In genomic region chr2:174328358-174328905, GRCm38 (mm10) we compare ENCODE assay signal across 8 mouse cellular contexts. TPM values are rescaled to one million over a fixed set of nuclear protein-coding genes. Genes with fewer than 3 reads are reported as not detected.
DNase-seq lines count a peak whose midpoint lies in the region; ATAC-seq and TF ChIP-seq lines count a peak whose summit lies in the region.

No protein-coding gene starts in this region.

- H3K27me3 ChIP-seq in lung, postnatal 0 days (replicated peaks; ENCODE audit: insufficient read depth, low read length): no peaks in the 10 kb centered on the region
- H3K27me3 ChIP-seq in hindbrain, embryonic 11.5 days (ENCODE audit: control insufficient read depth, insufficient read depth, low read length): 0 out of 2 replicates have a peak, but pooled peaks cover 3% of the 10 kb centered on the region
- peaks cover 13% of the 10 kb centered on the region; the same call in 1 of the 2 replicates for H3K27me3 ChIP-seq in midbrain, embryonic 12.5 days

- TF ChIP-seq CTCF in lung, postnatal 0 days (IDR thresholded peaks at IDR 0.05): no peak

- peak overlapping the region; percentile 69 for H3K4me2 ChIP-seq in lung, postnatal 0 days (replicated peaks; ENCODE audit: low read depth, low read length)
- H3K4me2 ChIP-seq in hindbrain, embryonic 11.5 days (replicated peaks; ENCODE audit: low read depth, low read length): peak overlapping the region; percentile 56
- H3K4me2 ChIP-seq in midbrain, embryonic 12.5 days (replicated peaks): peak overlapping the region; percentile 68

- peak overlapping the region; percentile 100 for H3K4me3 ChIP-seq in lung, postnatal 0 days (ENCODE audit: low read depth, low read length)
- H3K4me3 ChIP-seq in hindbrain, embryonic 11.5 days (ENCODE audit: low read depth, low read length): peak overlapping the region; percentile 95
- H3K4me3 ChIP-seq in midbrain, embryonic 12.5 days: peak overlapping the region; percentile 95

- H3K4me1 ChIP-seq in lung, postnatal 0 days (ENCODE audit: insufficient read depth, low read depth, low read length): peaks cover 10% of the 10 kb centered on the region; the same call in 1 of the 2 replicates
- H3K4me1 ChIP-seq in hindbrain, embryonic 11.5 days (replicated peaks; ENCODE audit: control insufficient read depth, insufficient read depth, low read length): 0 out of 2 replicates have a peak, but pooled peaks cover under 1% of the 10 kb centered on the region
- H3K4me1 ChIP-seq in midbrain, embryonic 12.5 days: peaks cover 32% of the 10 kb centered on the region

- intact Hi-C loops in left cerebral cortex, postnatal 14 days (cut with DNase I): no loop called here

- TF ChIP-seq EP300 in lung, postnatal 0 days (IDR thresholded peaks at IDR 0.05): no peak

- 50% methylated on average over 46 of the region's 46 CpGs for WGBS in lung, postnatal 0 days
- WGBS in hindbrain, embryonic 11.5 days: 33% methylated on average over 46 of the region's 46 CpGs
- WGBS in midbrain, embryonic 12.5 days: 47% methylated on average over 46 of the region's 46 CpGs

- H3K36me3 ChIP-seq in lung, postnatal 0 days (ENCODE audit: insufficient read depth, low read length): no peaks in the 10 kb centered on the region
- no peaks in the 10 kb centered on the region for H3K36me3 ChIP-seq in hindbrain, embryonic 11.5 days (ENCODE audit: control insufficient read depth, insufficient read depth, low read length)
- no peaks in the 10 kb centered on the region for H3K36me3 ChIP-seq in midbrain, embryonic 12.5 days

- peaks cover 3% of the 10 kb centered on the region; the same call in 1 of the 2 replicates for H3K9me3 ChIP-seq in lung, postnatal 0 days (ENCODE audit: low read length)
- no peaks in the 10 kb centered on the region for H3K9me3 ChIP-seq in hindbrain, embryonic 11.5 days (ENCODE audit: control insufficient read depth, low read length)
- H3K9me3 ChIP-seq in midbrain, embryonic 12.5 days: no peaks in the 10 kb centered on the region

- DNase-seq in cerebellum, adult 11 months: peak; percentile 26
- DNase-seq in cerebellum, adult 8-10 months: no peak
- DNase-seq in lung, postnatal 0 days (ENCODE audit: low spot score): no peak
- DNase-seq in lung, adult 18-20 months: no peak
- DNase-seq in hindbrain, embryonic 11.5 days (ENCODE audit: low spot score): peak; percentile 42
- DNase-seq in left cerebral cortex, postnatal 14 days (ENCODE audit: low spot score in 2 of 2): no peak

- peak overlapping the region; percentile 99 for H3K9ac ChIP-seq in lung, postnatal 0 days (replicated peaks; ENCODE audit: low read depth)
- peak overlapping the region; percentile 99 for H3K9ac ChIP-seq in hindbrain, embryonic 11.5 days (ENCODE audit: low read depth, low read length)
- peak overlapping the region; percentile 99; the same call in 1 of the 2 replicates for H3K9ac ChIP-seq in midbrain, embryonic 12.5 days (replicated peaks)

- no peak for ATAC-seq in lung, postnatal 0 days
- no peak for ATAC-seq in hindbrain, embryonic 11.5 days (ENCODE audit: low FRiP score)
- no peak for ATAC-seq in midbrain, embryonic 12.5 days (ENCODE audit: low FRiP score, low read depth)
- no peak for ATAC-seq in granulocyte monocyte progenitor cell, adult 5-6 weeks (replicated peaks; ENCODE audit: poor library complexity, severe bottlenecking)

- peak overlapping the region; percentile 98 for H3K27ac ChIP-seq in lung, postnatal 0 days (ENCODE audit: low read length)
- peak overlapping the region; percentile 100 for H3K27ac ChIP-seq in hindbrain, embryonic 11.5 days (ENCODE audit: low read depth, low read length)
- H3K27ac ChIP-seq in midbrain, embryonic 12.5 days (replicated peaks): peak overlapping the region; percentile 99

RNA-seq across cellular contexts. Expression of gene Gm20721, which starts 18.1 kb away (rescaled TPM):
- polyA plus RNA-seq in lung, postnatal 0 days (2015; fragmentation: Nextera tagmentation; extraction: Ambion mirVana): 4.8 and 9.6 TPM in 2 replicates
- 17.6 and 22.8 TPM in 2 replicates for polyA plus RNA-seq in hindbrain, embryonic 11.5 days (2014; fragmentation: Nextera tagmentation; extraction: Ambion mirVana)
- 7.4 and 8.8 TPM in 2 replicates for polyA plus RNA-seq in midbrain, embryonic 12.5 days (2016; fragmentation: Nextera tagmentation; extraction: Ambion mirVana)
- not detected in 2 replicates for total RNA-seq in granulocyte monocyte progenitor cell, adult 5-6 weeks (2014; fragmentation: Nextera tagmentation)
- 1.4 and 4.7 TPM in 2 replicates for total RNA-seq in granulocyte monocyte progenitor cell, adult 5-6 weeks (2017)
- total RNA-seq in left cerebral cortex, postnatal 14 days (2021): 1 to 10 TPM; 2.3 to 2.7 TPM

RNA-seq across cellular contexts. Expression of gene Gnas, which starts 44.3 kb away (rescaled TPM):
- polyA plus RNA-seq in lung, postnatal 0 days (2015; fragmentation: Nextera tagmentation; extraction: Ambion mirVana): 1,238 and 1,252 TPM in 2 replicates
- 1,233 and 1,244 TPM in 2 replicates for polyA plus RNA-seq in hindbrain, embryonic 11.5 days (2014; fragmentation: Nextera tagmentation; extraction: Ambion mirVana)
- 1,415 and 1,424 TPM in 2 replicates for polyA plus RNA-seq in midbrain, embryonic 12.5 days (2016; fragmentation: Nextera tagmentation; extraction: Ambion mirVana)
- total RNA-seq in granulocyte monocyte progenitor cell, adult 5-6 weeks (2014; fragmentation: Nextera tagmentation): 447 and 478 TPM in 2 replicates
- 212 and 260 TPM in 2 replicates for total RNA-seq in granulocyte monocyte progenitor cell, adult 5-6 weeks (2017)
- total RNA-seq in left cerebral cortex, postnatal 14 days (2021): 1,000 to 10,000 TPM; 1,818 to 2,021 TPM

Comparison
In these comparisons a context has a peak if more than half of its experiments do, and no peak if none do; other contexts are left out.
1. DNase-seq: peak in cerebellum, adult 11 months (single experiment) and hindbrain, embryonic 11.5 days (single experiment); none in cerebellum, adult 8-10 months (single experiment), lung, postnatal 0 days (single experiment), lung, adult 18-20 months (0 of 2) and left cerebral cortex, postnatal 14 days (0 of 2).
2. Peak in every context shown above with its lines, with median percentiles within 50 percentile points of each other: H3K27ac ChIP-seq, H3K4me2 ChIP-seq, H3K4me3 ChIP-seq and H3K9ac ChIP-seq.